Mouse (Mus musculus) T-helper 17 cell (primary cell): ENCODE measurements around the gene Ntn4.
"Not testable (repeated sequence)": the region's sequence is repeated elsewhere in the genome, so short reads cannot be mapped to it uniquely, and the experiment has no call there.

Experiments used
- in situ Hi-C, 2 experiments: fragments of 300-600 bp; cut with MboI, MseI; formaldehyde crosslinking; loops; 1 replicate in 1 of 2; 2 replicates in 1 of 2; pipeline ENCODE4 v1.15.1; 2025; ENCODE audit warnings: high pct_unique_total_duplicates in 2 of 2

The Ntn4 gene

GRCm38 (mm10) chr10:93682185-93682747, 41.8 kb downstream of the Ntn4 start:
- in situ Hi-C loops, result no loop called here

GRCm38 (mm10) chr10:93683185-93683584, 42.7 kb downstream of the Ntn4 start:
- in situ Hi-C loops, result no loop called here

DNA sequence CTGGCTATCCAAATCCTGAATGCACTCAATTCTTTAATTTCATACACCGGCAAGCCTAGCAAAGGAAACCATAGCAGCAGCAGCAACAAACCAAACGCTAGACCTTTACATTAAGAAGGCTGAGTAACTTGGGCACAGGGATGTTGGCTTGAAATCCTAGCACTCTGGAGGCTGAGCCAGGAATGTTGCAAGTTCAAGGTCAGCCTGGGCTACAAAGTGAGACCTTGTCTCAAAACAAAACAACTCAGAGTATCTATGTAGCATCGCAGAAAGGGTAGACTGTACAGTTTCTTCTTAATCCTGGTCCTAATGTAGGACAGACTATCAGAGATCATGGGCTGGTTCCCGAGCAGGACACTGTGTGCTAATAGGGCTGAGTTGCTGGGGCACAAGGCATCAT, 43.4 kb downstream of the Ntn4 start:
- in situ Hi-C loops, result no loop called here

DNA sequence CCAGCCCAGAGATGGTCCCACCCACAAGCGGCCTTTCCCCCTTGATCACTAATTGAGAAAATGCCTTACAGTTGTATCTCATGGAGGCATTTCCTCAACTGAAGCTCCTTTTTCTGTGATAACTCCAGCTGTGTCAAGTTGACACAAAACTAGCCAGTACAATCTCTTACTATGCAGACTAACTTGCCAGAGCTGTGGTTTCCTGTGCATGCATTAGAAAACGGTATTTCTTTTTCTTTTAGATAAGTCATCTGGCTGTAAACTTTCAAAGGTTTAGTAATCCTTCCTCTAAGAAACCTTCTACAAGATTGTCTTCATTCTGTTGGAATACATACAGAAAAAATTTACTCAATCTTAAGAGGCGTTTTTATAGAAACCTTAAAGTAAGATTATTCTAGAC, 44.9 kb downstream of the Ntn4 start:
- in situ Hi-C loops, result not testable (repeated sequence)

- in situ Hi-C loops, result no loop called here
Observed at GRCm38 (mm10) chr10:93686579-93686978, 46.1 kb downstream of the Ntn4 start.

DNA sequence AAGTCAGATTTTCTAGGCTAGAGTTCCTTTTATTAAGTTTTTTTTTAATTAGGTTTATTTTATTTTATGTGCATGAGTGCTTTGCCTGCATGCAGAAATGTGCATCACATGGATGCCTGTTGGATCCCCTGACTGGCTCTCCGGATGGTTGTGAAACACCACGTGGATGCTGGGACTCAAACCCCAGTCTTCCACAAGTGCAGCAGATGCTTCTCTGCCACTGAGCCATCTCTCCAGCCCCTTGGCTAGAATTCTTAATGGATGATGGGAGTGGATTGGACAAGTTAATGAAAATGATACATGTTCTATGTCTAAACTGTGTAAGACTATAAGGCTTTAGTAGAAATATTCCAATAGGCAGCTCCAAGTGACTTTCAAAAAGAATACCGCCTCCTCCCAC, 47.3 kb downstream of the Ntn4 start:
- in situ Hi-C loops, result no loop called here

- in situ Hi-C loops, result no loop called here
Observed at GRCm38 (mm10) chr10:93688306-93689171, 48.1 kb downstream of the Ntn4 start.

DNA sequence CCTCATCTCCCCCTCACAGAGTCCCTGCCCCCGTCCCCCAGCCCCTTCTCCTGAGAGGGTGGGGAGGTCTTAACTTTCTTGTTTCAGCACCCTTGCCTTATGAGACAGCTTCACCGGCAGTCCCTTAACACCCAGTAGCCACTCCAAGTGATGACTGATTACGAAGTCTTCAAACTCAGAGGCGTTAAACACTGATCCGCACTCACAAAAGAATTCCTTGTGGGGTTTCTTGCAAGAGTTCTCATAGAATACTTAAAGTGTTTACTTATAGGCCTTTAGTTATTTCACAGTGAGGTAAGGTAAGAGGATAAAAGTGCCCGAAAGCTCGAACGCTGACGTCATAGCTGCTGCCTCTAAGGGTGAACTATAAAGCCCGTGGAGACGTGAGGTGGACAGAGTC, 50.9 kb downstream of the Ntn4 start:
- in situ Hi-C loops, result no loop called here

DNA sequence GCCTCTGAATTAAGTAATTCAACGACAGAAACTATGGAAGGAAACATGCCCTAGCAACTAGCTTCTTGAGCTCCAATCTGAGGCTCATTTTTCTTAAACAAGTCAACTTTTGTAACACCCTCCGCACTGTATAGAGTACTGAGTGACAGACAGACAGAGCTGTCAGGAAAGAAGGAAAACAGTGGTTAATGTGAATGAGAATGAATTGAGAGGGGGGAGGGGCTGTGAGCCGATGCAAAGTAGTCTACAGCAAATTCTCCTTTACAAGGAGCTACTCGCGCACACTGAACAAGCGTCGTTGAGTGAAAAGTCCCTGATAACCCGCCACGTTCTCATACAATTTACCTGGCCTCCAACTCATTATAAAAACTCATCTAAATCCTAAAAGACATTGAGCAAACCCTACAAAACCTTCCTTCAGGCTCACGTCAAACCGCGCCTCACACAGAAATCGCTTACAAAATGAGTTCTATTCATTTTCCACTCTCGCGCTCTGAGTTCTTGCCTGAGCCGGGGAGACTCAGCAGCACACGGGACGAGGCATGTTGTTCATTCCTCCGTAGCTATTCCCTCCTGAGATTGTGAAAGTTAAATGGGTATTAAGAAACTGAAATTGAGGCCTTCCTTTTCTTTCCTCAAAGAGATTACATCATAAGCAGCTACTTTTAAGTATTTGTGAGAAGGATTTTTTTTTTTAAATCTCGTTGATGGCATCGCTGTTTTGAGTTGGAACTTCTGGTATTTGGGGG, 54.7 kb downstream of the Ntn4 start:
- in situ Hi-C loops, result no loop called here

- in situ Hi-C loops, result no loop called here
Observed at GRCm38 (mm10) chr10:93696001-93696400, 55.5 kb downstream of the Ntn4 start.

GRCm38 (mm10) chr10:93697866-93698483, 57.5 kb downstream of the Ntn4 start:
- in situ Hi-C loops, result no loop called here

GRCm38 (mm10) chr10:93699689-93700478, 59.4 kb downstream of the Ntn4 start:
- in situ Hi-C loops, result loop anchor here in 1 of 2 experiments (10.0 kb wide), 1 partner anchor 605 kb away; no protein-coding TSS in a partner anchor

- in situ Hi-C loops, result loop anchor here in 1 of 2 experiments (10.0 kb wide), 1 partner anchor 604 kb away; no protein-coding TSS in a partner anchor
Observed at GRCm38 (mm10) chr10:93700589-93701363, 60.3 kb downstream of the Ntn4 start.

GRCm38 (mm10) chr10:93703946-93704345, 63.5 kb downstream of the Ntn4 start:
- in situ Hi-C loops, result loop anchor here in 1 of 2 experiments (10.0 kb wide), 1 partner anchor 601 kb away; no protein-coding TSS in a partner anchor

- in situ Hi-C loops, result loop anchor here in 1 of 2 experiments (10.0 kb wide), 1 partner anchor 597 kb away; no protein-coding TSS in a partner anchor
Observed at GRCm38 (mm10) chr10:93707149-93708075, 66.9 kb downstream of the Ntn4 start.

GRCm38 (mm10) chr10:93708076-93708473, 67.6 kb downstream of the Ntn4 start:
- in situ Hi-C loops, result loop anchor here in 1 of 2 experiments (10.0 kb wide), 1 partner anchor 597 kb away; no protein-coding TSS in a partner anchor

DNA sequence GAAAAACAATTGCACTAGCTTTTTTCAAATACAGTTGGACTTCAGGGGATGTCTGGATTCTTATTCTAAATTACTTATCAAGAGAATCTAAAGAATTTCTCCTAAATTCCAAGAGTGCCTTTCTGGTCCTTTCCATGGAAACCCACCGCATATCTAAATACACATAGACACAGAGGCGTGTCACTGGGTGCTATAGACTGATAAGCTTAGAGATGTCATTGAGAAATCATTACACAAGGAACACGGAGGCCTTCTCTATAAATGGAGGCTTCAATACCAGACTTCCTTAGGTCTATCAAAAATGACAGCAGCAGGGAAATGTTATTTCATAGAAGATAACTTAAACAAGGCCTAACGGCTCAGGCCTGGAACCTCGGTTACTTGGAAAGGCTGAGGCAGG, 68.0 kb downstream of the Ntn4 start:
- in situ Hi-C loops, result loop anchor here in 1 of 2 experiments (10.0 kb wide), 1 partner anchor 596 kb away; no protein-coding TSS in a partner anchor

- in situ Hi-C loops, result loop anchor here in 1 of 2 experiments (10.0 kb wide), 1 partner anchor 595 kb away; no protein-coding TSS in a partner anchor
Observed at GRCm38 (mm10) chr10:93709536-93709935, 69.1 kb downstream of the Ntn4 start.
